In the genomic region with DNA sequence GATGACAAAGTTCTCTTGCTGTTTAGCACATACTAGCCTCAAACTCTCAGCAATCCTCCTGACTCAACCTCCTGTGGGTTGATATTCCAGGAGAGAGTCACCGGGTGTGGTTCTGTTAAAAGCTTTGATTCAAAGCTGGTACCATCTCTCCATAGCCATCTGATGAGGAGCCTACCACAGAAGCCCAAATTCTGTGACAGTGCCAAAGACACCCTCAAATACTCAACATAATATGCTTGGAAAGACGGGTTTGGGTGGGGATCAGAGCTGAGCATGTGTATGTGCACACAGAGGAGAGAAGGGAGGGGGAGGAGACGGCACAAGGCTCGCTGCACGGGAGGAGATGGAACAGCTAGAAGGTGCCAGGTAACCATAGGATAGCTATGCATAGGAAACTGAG, we compare ENCODE assay signal across 30 mouse cellular contexts. TPM values are rescaled to one million over a fixed set of nuclear protein-coding genes. Genes with fewer than 3 reads are reported as not detected.
"Had no signal": no experiment of that assay in that cellular context is flagged by ENCODE, and none has a peak within 500 bp of the region (broad histone marks: within the 10 kb centered on the region; RNA-seq: fewer than 3 reads in every experiment).

No protein-coding gene starts in this region.

- H3K4me3 ChIP-seq: gastrocnemius, adult 2 months; heart, embryonic 10.5 days; heart, embryonic 12.5 days; hindbrain, embryonic 10.5 days; hindbrain, embryonic 12.5 days; intestine, embryonic 15.5 days; layer of hippocampus, adult 2 months; left cerebral cortex, adult 2 months; limb, embryonic 10.5 days; limb, embryonic 12.5 days had no signal

- H3K36me3 ChIP-seq: heart, embryonic 10.5 days; heart, embryonic 12.5 days; hindbrain, embryonic 10.5 days; hindbrain, embryonic 12.5 days; intestine, embryonic 15.5 days; limb, embryonic 10.5 days; limb, embryonic 12.5 days had no signal

- H3K9me3 ChIP-seq: heart, embryonic 10.5 days; heart, embryonic 12.5 days; hindbrain, embryonic 10.5 days; hindbrain, embryonic 12.5 days; intestine, embryonic 15.5 days; limb, embryonic 10.5 days; limb, embryonic 12.5 days had no signal

- H3K27me3 ChIP-seq: hindbrain, embryonic 12.5 days; limb, embryonic 12.5 days had no signal

- H3K4me1 ChIP-seq: hindbrain, embryonic 10.5 days; limb, embryonic 12.5 days had no signal

- DNase-seq: gastrocnemius, adult 2 months; gastrocnemius, postnatal 10 days; gastrocnemius, postnatal 25 days; heart, adult 18-20 months; heart, postnatal 10 days; heart, postnatal 4 days; kidney, adult 18-20 months; kidney, adult 8-10 months; kidney, postnatal 10 days; kidney, postnatal 25 days; kidney, postnatal 4 days; liver had no signal

- H3K27ac ChIP-seq: gastrocnemius, adult 2 months; heart, embryonic 10.5 days; hindbrain, embryonic 10.5 days; hindbrain, embryonic 12.5 days; hindbrain, embryonic 14.5 days; intestine, embryonic 15.5 days; layer of hippocampus, adult 2 months; left cerebral cortex, adult 2 months; limb, embryonic 10.5 days; limb, embryonic 12.5 days had no signal

RNA-seq across cellular contexts. Expression of a gene that starts 14.4 kb away (rescaled TPM):
- polyA plus RNA-seq: heart, embryonic 10.5 days; heart, embryonic 12.5 days; heart, embryonic 14.5 days; heart, embryonic 16.5 days; hindbrain, embryonic 10.5 days; hindbrain, embryonic 12.5 days; hindbrain, embryonic 14.5 days; hindbrain, embryonic 16.5 days; inflammation-experienced regulatory T-cells, adult 6 months; intestine, embryonic 15.5 days; intestine, postnatal 0 days; kidney, embryonic 14.5 days; kidney, embryonic 16.5 days; limb, embryonic 10.5 days; limb, embryonic 12.5 days; limb, embryonic 14.5 days had no signal
